Mouse (Mus musculus): ENCODE data around the gene Adcy2.

Adcy2 gene

DNA sequence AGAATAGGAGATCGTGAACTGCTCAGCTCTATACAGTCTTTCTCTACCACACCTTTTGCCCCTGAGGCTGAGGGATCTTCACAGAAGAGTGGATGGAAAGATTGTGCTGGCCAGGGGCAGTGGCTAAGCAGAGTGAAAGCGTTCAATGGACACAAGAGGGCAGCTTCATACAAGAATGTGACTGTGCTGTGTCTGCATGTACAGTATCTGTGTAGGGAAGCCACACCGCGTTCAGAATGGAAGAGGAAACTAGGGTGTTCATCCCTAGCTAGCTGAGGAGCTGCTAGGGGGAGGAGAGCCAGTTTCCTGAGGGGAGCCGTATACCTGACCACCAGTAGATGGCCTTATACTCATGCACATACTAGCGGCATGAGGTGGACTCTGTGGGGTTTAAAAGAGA is 376.5 kb downstream of the Adcy2 start:
- DNase-seq (ENCODE audit: low spot score): no peak

DNA sequence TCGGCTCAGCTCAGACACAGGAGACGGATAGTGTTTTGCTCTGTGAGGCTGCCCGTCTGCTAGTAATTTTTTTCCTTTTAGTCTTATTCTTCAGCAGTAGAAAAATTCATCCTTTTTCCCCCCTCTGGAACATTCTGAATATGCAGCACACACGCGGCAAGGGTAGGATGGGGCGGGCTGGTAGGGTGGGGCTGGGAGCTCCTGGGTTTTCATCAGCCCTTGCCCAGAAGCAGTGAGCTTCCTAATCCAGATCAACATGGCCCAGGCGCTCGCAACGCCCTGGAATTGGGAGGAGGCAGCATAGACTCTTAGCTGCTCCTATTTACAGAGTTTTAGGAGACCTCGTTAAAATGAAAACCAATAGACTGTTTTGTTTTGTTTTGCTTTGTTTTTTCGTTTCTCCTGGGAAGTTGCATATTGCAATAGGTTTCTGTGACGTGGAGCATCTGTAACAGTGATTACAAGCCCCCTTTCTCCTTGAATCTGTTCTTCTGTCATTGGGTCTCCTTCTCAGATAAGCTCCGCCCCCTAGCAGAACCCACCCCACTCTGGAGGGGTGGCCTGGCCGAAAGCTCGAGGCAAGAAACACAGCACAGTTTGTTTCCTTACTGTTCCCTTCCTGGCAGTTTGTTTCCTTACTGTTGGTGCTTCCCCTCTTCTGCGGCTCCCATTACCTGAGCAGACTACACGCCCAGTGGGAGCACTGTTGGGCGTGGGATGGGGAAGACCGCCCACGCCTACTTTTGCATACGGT is 391.5 kb downstream of the Adcy2 start:
- DNase-seq (ENCODE audit: low spot score): no peak

DNA sequence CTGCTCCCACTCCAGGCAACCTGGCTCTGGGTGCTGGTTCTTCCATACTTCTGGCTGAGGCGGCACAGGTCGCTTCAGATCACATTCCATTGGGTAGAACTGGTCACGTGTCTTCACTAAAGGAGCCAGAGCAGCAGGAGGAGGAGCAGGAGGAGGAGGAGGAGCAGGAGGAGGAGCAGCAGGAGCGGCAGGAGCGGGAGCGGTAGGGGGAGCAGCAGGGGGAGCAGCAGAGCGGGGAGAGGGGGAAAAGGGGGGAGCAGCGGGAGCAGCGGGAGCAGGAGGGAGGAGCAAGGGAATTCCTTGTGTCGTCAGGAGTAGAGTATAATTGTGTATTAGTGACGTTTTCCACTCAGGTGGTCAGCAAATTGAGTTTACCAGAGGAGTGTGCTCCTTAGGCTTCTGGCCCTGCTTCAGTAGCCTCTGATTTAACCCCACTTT is 393.6 kb downstream of the Adcy2 start:
- DNase-seq (ENCODE audit: low spot score): no peak

DNA sequence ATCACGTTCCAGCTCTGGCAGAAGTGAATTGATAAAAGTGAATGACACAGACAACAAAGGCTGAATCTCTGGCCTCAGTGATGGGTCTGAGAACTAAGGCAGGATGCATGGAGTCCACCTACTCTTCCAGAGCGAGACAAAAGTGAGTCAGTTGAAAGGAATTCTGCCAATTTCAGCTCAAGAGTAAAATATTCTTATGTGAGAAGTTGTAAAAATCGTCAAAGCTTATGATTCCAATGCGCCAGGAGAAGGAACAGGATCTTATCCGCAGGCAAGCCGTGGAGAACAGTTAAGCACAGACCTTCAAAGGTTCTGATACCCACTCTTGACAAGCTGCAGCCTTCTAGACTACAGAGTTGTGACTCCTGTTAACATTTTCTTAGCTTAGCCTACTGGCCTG is 396.3 kb downstream of the Adcy2 start:
- DNase-seq (ENCODE audit: low spot score): no peak

DNA sequence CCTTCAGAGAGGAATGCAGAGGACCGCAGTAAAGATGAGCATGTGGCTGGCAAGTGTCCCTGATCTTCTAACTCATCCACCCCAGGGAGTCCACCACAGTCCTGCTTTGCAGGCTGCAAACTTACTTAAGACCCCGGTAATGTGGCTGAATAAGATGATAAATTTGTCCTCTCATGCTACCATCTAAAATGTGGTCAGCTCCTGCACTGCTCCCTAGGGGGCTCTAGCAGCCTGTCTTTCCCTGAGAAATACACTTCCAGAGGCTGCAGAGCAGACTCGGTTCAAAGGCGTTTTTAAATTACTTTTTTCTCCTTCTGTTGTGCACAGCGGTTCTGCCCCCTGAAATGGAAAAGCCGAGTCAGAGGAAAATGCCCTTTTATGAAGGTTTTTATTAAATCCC is 398.2 kb downstream of the Adcy2 start:
- no peak for DNase-seq (ENCODE audit: low spot score)

DNA sequence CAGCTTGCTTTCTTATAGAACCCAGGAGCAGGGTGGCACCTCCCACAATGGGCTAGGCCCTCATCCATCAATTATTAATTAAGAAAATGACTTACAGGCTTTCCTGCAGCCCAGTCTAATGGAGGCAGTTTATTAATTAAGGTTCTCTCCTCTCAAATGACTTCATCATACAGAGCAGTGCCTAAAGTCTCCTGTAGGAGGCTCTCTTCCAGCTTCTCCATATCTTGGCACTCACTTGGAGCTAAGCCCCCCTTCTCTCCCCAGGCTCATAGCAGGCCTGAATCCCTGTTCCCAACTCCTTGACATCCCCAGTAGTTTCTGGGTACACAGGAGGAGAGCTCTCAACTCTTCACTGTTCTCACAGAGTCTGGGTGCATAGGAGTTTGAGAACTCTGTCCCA is 400.4 kb downstream of the Adcy2 start:
- no peak for DNase-seq (ENCODE audit: low spot score)

DNA sequence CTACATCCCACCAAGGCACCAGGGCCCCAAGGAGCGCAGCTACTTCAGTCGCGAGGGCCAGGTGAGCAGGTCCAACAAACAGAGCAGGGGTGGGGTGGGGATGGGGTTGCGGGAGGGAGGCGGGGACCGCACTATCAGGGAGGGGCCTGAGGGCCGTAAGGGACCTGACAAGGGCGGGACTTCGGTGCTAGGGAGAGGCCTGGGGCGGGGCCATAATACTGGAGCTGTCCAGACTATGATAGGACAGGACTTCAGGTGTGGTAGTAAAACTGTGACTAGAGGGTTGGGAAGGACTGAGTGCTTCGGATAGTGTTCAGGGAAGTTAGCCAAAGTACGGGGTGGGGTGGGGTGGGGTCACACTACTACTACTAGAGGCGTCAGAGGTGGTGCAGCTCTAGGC is 401.7 kb downstream of the Adcy2 start:
- DNase-seq (ENCODE audit: low spot score): peak; percentile 4

DNA sequence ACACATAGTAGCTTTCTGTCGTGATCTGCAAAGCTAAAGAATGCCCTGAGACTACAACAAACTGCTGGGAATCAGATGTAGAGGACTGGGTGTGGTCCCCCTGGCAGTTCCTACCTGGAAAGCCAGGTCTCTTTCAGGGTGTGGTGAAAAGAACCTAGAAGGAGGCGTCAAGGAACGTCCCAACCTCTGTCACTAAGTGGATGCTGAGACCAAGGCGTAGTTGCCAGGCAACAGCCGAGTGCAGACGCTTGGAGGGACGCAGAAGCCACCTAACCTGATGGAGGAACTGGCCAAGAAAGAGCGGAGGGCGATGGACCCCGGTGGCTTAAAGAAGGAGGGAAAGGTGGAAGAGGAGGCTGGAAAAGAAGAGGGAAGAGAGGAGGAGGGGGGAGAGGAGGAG is 402.1 kb downstream of the Adcy2 start, which contains the start of gene 1700001L19Rik:
Gene 1700001L19Rik (plus strand): TSS at position 223 of the 400 bp plus-strand sequence.
- DNase-seq (ENCODE audit: low spot score): no peak

DNA sequence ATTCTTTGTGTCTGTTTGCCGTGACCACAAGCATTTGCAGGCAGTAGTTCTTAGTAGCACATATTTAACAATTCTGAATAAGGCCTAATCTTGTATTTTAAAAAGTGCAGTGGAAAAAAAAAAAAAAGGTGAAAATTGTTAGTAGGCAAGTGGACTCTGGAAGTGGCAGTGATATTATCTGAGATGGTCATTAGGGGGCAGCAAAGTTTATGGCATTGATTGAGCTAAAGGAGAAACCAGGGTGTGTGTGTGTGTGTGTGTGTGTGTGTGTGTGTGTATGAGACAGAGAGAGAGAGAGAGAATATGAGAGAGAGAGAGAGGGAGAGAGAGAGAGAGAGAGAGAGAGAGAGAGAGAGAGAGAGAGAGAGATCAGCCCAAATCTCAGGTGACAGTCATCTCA is 405.5 kb downstream of the Adcy2 start:
- no peak for DNase-seq (ENCODE audit: low spot score)

DNA sequence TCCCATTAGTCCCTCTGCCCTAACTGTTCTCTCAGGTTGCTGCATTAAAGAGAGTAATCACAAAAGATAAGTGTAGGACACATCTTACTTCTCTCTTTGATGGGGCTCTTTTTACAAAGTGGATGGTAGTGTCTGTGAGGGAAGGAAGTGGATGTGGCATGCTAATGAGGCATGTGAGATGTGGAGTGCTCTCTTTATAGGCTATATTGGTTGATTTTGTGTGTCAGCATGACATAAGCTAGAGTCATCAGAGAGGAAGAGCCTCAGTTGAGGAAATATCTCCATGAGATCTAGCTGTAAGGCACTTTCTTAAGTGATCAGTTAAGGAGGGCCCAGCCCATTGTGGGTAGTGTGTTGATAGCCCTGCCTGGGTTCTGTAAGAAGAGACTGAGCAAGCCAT is 411.0 kb downstream of the Adcy2 start:
- DNase-seq (ENCODE audit: low spot score): no peak

DNA sequence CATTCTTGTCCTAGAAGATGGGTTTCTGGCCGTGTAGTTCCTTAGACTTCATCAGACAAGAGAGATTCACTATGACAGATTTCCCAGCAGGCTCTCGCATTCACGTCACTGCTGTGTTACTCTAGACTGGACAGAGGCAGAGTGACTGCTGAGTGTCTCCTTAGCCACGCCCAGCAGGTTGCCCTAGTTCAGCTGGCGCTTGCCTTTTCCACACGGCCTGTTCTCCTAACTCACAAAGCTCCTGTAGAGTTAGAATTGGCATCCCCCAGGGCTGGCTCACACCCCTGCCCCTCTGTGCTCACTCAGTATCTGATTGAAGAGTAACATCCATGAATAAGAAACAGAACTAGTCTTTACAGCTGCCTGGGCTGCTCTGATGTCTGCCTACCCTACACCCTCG is 413.9 kb downstream of the Adcy2 start:
- DNase-seq (ENCODE audit: low spot score): no peak

DNA sequence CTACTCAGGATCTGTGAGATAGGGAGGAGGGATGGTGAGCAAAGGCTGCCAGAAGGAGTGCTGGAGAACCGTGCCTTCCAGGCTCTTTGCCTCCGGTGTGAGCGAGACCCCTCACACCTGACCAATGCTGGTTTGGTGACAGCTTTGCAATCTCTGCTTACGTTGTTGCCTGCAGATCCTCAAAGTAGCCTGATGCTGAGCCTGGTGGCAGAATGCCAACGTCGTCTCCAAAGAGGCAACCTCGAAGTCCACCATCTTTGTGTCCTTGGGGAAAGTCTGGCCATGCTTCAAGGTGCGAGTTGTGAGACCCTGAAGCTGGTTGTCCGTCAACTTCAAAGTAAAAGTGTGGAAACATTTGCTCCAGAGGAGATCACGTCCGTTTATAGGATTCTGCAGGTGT is 415.4 kb downstream of the Adcy2 start:
- DNase-seq (ENCODE audit: low spot score): no peak

DNA sequence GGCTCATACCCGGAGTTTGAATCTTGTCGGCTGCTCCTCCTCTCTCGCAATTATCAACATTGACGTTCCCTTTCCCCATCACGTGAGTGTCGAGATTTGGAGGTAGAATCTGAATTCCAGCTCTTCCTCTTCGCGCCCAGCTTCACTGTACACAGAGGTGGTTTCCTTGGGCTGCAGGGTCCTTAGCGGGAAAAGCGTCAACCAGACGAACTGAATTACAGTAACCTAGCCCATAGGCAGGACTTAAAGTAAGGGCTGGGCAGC is 416.9 kb downstream of the Adcy2 start:
- no peak for DNase-seq (ENCODE audit: low spot score)

DNA sequence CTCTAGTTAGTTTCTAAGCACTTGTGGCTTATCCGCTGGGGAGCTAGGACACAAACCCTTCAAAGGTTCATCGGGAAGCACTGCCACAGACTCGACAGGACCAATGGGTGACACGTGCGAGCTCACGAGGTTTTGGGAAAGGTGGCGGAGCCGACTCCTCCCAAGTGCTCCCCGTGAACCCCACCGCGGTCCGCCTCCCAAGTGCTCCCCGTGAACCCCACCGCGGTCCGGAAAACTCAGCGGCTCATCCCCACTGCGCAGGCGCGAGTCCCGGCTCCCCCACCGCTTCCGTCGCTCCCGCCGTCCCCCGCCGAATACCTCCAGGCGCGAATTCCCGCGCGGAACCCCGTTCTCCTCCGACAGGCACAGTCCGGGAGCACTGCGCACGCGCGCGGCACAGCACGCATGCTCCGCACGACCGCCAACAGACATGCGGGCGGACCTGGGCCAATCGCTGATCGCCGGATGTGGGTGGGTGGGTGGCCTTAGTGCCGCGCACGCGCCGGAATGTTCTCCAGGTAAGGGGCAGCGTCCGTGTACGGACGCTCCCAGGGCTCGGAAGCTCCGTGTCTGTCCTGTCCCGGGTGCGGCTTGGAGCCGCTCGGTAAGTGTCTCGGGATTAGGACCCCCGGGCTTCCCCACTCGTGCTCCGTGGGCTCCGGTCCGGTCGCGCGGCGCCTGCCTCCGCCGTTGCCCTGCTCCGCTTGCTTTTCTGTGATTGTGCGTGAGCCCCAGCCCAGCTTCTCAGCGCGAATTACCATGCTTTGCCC is 417.4 kb downstream of the Adcy2 start, which contains the start of the genes Mtrr and Fastkd3:
Gene Mtrr (minus strand): TSS at position 403 of the 770 bp plus-strand sequence.
Gene Fastkd3 (plus strand): TSS at position 488 of the 770 bp plus-strand sequence.
- peak; percentile 84 for DNase-seq (ENCODE audit: low spot score)

DNA sequence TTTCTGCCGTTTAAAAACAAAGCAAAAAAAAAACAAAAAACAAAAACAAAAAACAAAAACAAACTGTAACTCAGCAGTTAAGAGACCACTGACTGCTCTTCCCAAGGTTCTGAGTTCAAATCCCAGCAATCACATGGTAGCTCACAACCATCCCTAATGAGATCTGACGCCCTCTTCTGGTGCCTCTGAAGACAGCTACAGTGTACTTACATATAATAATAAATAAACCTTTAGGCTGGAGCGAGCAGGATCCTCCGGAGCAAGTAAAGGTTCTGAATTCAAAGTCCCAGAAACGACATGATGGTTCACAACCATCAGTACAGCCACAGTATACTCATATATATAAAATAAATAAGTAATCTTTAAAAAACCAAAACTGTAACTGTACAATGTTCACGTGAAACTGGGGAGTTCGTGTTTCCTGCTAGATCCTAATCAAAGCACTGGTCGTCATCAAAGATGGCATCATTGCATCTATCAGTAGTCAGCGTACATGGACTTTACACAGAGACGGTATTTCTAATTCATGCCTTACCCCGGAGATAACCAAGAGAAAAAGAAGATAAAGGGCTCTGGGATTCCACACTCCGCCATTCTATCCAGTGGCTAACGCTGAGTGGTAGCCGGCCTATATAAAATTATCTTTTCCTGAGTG is 418.1 kb downstream of the Adcy2 start:
- DNase-seq (ENCODE audit: low spot score): no peak

DNA sequence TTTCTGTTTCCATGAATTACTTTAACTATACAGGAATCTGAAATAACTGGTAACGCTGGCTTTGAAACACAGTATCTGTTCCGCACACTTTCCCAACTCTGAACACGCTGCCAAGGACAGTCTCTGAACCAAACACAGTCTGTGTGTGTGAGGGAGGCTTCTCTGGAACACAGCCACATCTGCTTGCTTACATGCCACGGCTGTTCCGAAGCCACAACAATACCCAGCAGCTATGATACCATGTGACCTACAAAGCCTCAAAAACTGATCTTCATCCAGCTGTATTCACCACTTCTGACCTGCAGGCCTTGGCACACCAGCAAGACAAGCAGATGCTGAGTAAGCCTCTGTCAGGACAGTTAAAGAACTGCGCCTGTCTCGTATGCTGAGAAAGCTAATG is 421.4 kb downstream of the Adcy2 start:
- no peak for DNase-seq (ENCODE audit: low spot score)

DNA sequence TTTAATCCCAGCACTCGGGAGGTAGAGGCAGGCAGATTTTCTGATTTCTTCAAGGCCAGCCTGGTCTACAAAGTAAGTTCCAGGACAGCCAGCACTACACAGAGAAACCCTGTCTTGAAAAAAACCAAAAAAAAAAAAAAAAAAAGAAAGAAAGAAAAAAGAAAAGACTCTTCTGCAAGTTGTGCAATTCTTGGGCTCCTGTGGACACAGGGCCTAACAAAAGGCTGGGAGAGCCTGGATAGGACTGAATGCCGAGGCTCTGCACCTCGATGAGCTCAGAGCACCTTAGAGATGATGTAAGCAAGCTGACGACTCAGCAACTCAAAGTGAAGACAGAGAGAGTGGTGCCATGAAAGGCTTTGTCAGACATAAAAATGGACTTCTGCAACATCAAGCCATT is 424.9 kb downstream of the Adcy2 start:
- no peak for DNase-seq (ENCODE audit: low spot score)

DNA sequence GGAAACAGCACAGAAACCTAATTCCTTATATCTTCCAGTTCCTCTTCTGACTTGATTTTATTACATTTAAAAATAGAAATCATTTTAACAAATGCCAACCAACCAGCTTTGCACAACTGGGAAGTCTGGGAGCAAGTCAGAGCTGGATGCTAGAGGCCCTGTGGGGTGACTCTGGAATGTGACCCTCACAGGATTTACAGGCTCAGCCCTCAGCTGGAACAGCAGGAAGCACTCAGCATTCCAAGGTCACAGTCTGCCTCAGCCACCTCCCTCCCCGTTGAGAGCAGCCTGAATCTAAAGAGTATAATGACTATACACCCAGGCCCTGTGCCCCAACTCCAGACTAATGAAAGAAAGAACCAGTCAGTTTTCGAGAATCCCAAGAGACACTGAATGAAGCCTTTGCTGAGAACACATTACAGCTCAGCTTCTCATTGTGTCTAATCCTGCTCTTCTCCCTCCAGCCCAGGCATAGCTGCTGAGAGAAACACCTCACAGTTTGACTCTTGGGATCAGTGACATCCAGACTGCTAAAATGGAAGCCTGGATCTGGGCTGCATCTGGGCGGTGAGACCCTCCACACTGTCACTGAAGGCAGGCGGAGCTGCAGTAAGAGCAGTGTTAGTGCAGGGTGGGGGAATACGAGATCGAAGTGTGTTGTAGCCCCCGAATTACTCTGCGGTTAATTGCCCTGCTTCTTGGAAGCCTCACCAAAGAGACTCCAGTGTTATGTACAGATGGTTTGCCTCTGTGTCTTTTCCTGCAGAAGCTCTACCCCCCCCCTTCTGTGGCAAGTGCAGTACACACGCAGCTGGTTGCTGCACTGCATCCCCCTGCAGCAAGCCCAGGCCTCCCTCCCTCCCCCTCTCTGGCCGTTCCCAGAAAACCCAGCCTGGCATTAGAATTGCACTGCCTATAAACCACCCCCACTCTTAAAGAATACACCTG is 426.1 kb downstream of the Adcy2 start:
- no peak for DNase-seq (ENCODE audit: low spot score)

DNA sequence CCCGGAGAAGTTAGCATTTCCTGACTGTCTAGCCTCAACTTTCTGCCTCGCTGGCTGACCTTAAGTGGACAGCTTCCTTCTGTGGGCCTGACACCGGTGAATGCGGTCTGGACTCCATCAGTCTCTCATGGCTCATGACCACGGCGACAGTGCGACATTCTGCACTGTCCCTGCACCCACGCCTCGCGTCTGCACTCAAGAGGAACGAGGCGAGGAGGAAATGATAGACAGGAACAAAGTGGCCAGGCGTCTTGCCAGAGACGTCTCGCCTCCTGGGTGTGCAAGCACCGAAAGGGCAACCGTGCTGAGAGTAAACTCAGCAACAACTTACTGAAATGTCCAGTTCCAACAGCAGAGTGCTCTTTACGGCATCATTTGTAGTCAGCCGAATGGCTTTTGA is 427.1 kb downstream of the Adcy2 start:
- DNase-seq (ENCODE audit: low spot score): no peak
